Mouse (Mus musculus) CH12F3 (cell line): ENCODE measurements around the gene Ifna2.

ENCODE experiments used
- in situ Hi-C: fragments of 300-500 bp; cut with MboI; formaldehyde crosslinking; loops from 2 replicates; pipeline ENCODE4 v1.14.3; 2020; ENCODE audit warnings: low sequenced_read_pairs

Gene Ifna2

GRCm38 (mm10) chr4:88683812-88684211, at the start of gene Ifna2:
Gene Ifna2 (minus strand): TSS chr4:88683912.
- in situ Hi-C loops = no loop called here

GRCm38 (mm10) chr4:88727324-88727723, 43.6 kb upstream of the Ifna2 start:
- in situ Hi-C loops = no loop called here

DNA sequence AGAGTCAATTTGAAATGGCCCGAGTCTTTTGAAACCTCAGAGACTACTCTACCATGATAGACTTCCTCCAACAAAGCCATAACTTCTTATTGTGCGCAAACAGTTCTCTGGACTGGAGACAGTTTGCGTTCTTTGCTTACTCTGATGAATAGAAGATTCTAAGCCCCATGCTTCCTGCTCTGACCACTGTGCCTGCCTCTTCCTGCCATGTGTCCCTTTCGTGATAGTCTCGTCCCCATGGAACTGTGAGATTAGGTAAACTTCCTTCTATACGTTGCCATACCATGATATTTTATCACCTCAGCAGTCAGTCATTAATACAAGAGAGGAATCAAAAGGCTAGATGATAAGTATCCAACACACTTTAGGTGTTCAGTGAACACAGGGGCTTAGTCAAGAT, 43.0 kb upstream of the Ifna2 start:
- in situ Hi-C loops = no loop called here

- in situ Hi-C loops = no loop called here
Observed at GRCm38 (mm10) chr4:88723497-88724090, 39.9 kb upstream of the Ifna2 start.

- in situ Hi-C loops = no loop called here
Observed at GRCm38 (mm10) chr4:88721791-88722721, 38.3 kb upstream of the Ifna2 start, which contains the start of the genes Gm26566 and Klhl9. Gene Gm26566 (plus strand): TSS chr4:88721805. Gene Klhl9 (minus strand): TSS chr4:88722465.

DNA sequence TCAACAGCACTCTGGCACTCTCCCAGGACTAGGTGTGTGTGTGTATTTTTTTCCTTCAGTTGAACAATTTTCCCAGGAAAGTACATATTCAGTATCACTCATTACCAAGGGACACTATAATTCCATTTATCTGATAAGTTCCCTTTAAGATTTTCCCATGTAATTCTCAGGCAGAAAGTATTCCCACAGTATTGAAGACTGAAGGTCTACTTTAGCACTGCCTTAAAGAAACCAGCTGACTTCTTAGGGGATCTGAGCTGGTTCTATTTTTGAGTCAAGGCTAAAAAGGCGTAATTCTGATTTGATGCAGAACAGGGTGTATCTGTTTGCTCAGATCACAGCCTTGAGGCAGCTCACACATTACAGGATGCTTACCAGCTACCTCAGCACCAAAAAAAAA, 35.0 kb upstream of the Ifna2 start:
- in situ Hi-C loops = no loop called here

- in situ Hi-C loops = no loop called here
Observed at GRCm38 (mm10) chr4:88715059-88715458, 31.3 kb upstream of the Ifna2 start.

- in situ Hi-C loops = no loop called here
Observed at GRCm38 (mm10) chr4:88714281-88714680, 30.6 kb upstream of the Ifna2 start.

DNA sequence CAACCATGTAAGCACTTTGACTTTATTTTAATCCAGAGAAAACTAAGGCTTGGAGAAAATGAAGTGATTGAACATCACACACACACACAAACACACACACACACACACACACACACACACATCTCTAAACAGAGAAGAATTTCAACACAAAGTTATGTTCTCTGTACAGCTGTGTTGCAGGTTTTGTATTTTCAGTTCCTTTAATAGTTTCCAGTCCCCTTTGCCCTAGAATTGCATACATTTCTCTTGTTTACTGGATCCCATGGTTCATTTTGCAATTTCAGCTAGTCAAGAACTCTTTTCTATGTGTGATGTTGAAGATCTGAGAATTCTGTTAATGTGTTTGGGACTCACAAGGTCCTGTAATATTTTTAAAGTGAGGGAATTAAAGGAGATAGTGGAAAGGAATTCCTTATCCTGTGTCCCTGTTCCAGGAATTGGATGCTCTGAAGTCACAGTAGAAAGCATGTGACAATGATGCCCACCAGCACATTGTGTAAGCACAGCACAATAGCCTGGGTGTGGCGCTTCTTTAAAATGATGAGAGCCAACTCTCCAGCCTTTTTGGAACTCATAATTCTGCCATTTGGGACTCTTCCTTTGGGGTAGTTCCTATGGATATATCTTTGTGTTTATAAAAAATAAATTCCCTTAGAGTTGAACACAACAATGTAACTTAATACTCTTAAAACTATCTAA, 23.6 kb upstream of the Ifna2 start:
- in situ Hi-C loops = no loop called here

GRCm38 (mm10) chr4:88705924-88706323, 22.2 kb upstream of the Ifna2 start:
- in situ Hi-C loops = no loop called here

DNA sequence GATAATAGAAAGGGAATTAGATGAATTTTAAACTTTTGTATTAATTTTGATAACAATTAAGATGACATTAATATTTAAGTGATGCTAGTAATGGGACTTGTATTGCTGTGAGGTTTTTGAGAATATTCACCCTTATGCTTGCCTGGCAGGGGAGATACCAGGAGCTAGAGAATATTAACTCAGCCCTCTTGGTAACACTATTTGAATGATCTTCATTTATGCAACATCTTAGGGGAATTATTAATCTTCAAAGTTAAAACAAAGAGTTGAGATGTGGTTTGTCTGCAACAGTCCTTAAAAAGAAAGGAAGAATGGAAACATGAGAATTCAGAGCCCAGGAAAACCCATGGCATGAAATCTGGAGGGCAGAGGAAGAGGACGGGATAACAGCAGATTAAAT, 15.6 kb upstream of the Ifna2 start:
- in situ Hi-C loops = no loop called here

DNA sequence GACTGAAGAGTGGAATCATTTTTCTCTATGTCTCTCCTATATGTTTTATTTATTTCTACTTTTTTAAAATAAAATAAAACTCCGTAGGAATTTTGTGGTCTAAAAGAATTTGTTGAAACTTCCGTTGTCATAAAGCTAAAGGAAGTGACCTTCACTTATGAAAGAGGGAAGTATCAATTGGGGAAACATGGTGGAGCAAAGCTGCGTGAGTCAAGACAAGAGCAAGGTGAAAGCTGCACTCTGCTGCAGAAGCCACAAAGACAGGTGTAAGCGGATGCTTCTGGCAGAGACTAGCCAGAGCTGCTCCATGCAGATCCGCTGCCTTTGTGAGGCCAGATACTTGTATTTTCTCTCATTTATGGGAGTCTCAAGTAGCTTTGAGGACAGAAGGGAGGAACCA, 15.1 kb upstream of the Ifna2 start:
- in situ Hi-C loops = no loop called here

GRCm38 (mm10) chr4:88697753-88698152, 14.0 kb upstream of the Ifna2 start:
- in situ Hi-C loops = no loop called here

DNA sequence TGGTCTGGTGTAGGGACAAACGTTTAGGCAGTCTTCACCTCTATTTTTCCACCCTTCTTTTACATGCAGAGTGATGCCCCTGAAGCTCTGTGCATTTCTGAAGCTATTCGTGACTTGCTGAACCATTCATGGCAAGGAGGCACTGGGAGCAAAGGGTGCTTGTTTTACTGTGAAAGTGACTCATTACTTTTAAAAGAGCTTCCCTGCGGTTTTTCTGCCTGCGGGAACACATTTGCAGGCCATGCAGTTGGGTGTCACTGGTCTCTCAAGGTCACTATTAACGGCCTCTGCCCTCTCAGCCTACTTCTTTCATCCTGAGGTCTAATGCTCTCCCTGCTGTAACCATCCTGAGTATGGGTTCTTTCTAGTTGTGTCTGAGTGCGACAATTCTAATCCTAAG, 13.4 kb upstream of the Ifna2 start:
- in situ Hi-C loops = no loop called here

DNA sequence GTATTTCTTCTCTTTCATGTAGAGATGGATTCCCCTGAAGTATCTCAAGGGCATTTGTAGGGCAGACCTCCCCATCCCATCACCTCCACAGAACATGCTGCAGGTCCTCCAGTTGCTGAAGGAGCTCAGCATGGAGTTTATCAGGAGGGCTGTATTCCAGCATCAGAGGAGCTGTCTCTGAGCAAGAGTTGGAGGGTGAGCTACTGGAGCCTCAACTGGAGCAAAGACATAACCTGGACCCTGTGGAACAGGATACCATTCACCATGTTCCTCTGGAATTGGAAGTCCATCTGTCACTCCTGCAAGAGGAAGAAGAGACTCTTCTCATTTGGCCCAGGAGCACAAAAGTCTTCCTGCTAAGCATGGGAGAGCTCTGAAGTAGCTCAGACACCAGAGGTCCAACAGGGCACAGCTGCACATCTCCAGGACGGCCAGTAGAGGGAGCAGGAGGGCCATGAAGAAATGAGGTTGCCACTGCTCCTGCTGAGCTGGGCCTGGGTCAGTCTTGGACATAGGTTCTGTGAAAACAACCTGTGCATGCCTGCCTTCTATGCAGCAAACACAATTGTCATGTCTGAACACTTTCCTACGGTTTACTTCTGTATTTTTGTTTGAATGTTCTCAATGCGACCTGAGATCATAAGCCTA, 12.6 kb upstream of the Ifna2 start:
- in situ Hi-C loops = no loop called here

DNA sequence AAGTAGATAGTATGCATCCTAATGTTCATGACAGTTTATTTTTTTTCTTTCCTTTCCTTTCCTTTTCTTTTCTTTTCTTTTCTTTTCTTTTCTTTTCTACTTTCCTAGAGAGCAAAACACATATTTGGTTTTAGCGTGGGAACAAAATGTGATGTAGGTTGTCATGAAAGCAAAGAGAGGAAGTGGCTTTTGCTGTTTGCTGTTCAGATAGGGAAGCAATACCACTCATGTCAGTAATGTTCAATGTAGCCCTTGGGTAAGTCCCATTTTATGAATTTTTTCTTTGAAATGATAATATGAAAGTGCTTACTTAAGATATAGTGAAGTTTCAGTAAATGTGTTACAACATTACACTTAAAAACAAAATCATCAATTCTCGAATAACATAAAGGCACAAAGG, 9.7 kb upstream of the Ifna2 start:
- in situ Hi-C loops = no loop called here

DNA sequence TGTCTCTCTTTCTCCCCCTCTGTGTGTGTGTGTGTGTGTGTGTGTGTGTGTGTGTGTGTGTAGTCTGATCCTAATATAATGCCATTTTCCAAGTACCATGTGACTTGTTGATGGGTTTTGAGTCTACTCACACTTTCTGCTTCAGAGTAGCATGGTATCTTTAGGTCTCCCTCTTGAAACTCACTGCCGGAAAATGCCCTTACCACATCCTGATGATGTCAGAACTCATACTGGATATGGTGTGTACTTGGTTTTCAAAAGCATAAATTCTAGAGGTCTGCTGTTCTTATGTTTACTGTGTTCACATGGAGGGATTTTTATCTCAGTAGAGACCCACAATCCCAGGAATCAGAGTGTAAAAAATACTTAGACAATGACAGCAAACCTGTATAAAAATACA, 8.8 kb upstream of the Ifna2 start:
- in situ Hi-C loops = no loop called here

DNA sequence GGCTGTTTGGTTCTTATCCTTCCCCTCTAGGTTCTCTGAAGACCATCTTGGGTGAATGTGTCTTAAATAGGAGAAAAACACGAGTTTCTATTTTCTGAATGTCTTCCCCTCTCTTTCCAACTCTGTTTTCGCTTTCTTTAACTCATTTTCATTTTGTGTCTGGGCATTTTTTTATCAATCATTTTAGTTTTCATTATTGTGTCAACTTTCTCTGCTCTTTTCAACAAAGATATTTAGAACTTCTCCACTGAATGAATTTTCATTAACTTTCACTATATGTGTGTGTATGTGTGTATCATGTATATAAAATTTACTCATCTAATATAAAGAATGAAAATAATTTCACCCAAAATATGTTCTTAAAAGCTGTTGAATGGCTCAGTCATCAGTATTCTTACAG, 7.5 kb upstream of the Ifna2 start, which contains the start of gene Ifnab:
Gene Ifnab, minus strand, starts transcription at position 101 of the 400 bp plus-strand sequence.
- in situ Hi-C loops = no loop called here

GRCm38 (mm10) chr4:88681353-88681752, 2.4 kb downstream of the Ifna2 start:
- in situ Hi-C loops = no loop called here

DNA sequence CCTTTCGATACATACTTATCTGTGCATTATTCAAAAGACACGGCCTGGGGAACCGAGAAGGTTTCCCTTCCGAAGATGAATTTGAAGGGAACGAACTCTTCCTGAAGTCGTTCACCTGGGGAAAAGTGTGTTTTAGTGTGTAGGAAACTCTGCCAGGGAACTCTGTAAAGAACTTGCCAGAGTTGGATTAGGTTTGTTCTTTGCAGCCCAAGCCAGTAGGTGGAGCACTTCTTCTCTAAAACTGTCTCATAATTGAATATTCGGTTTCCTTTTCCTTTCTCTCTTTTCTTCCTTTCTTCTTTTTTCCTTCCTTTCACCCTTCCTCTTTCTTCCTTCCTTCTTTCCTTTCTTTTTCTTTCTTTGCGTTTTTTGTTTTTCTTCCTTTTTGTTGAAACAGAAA, 3.4 kb downstream of the Ifna2 start:
- in situ Hi-C loops = no loop called here

- in situ Hi-C loops = no loop called here
Observed at GRCm38 (mm10) chr4:88676824-88677223, 6.9 kb downstream of the Ifna2 start, which contains the start of gene Ifna16. Gene Ifna16 (minus strand): TSS chr4:88676924.
